Mouse (Mus musculus) myocyte (in vitro differentiated cells): Measurements from ENCODE around the gene Pbrm1.

ENCODE experiments used
- CEBPB ChIP-seq: IDR thresholded peaks from 2 replicates; pipeline ENCODE4 v1.6.1; 2011; ENCODE audit warnings: mild to moderate bottlenecking, moderate library complexity; ENCODE audit not compliant: poor library complexity, insufficient read depth, severe bottlenecking
- E2F4 ChIP-seq: IDR thresholded peaks from one replicate; pipeline ENCODE4 v1.6.1; 2011; ENCODE audit warnings: mild to moderate bottlenecking, control low read depth, moderate library complexity; ENCODE audit not compliant: insufficient read depth
- MAX ChIP-seq: IDR thresholded peaks from one replicate; pipeline ENCODE4 v1.6.1; 2011; ENCODE audit warnings: low read depth, mild to moderate bottlenecking, control low read depth
- MYOD1 ChIP-seq, 3 experiments: IDR thresholded peaks; one replicate each; pipeline ENCODE4 v1.6.1; 2011; ENCODE audit warnings: control low read depth in 2 of 3, low read depth in 2 of 3, mild to moderate bottlenecking in 2 of 3, moderate library complexity in 1 of 3; ENCODE audit not compliant: insufficient read length in 2 of 3, control insufficient read depth in 1 of 3
- MYOG ChIP-seq, 3 experiments: IDR thresholded peaks; one replicate each; pipeline ENCODE4 v1.6.1; 2011; ENCODE audit warnings: control low read depth in 2 of 3, low read depth in 2 of 3, mild to moderate bottlenecking in 2 of 3; ENCODE audit not compliant: insufficient read length in 2 of 3, control insufficient read depth in 1 of 3, insufficient read depth in 1 of 3
- POLR2A ChIP-seq: IDR thresholded peaks from one replicate; pipeline ENCODE4 v1.6.1; 2011; ENCODE audit warnings: low read depth, mild to moderate bottlenecking, control low read depth, moderate library complexity; ENCODE audit not compliant: insufficient read length
- POLR2AphosphoS2 ChIP-seq: IDR thresholded peaks from one replicate; pipeline ENCODE4 v1.6.1; 2011; ENCODE audit warnings: low read depth, control low read depth; ENCODE audit not compliant: insufficient read length
- TCF12 ChIP-seq: IDR thresholded peaks from one replicate; pipeline ENCODE4 v1.6.1; 2011; ENCODE audit warnings: mild to moderate bottlenecking, control low read depth; ENCODE audit not compliant: poor library complexity, insufficient read depth, severe bottlenecking
- TCF3 ChIP-seq: IDR thresholded peaks from one replicate; pipeline ENCODE4 v1.6.1; 2011; ENCODE audit warnings: low read depth, control low read depth; ENCODE audit not compliant: insufficient read length
- USF1 ChIP-seq: IDR thresholded peaks from one replicate; pipeline ENCODE4 v1.6.1; 2011; ENCODE audit warnings: low read depth, mild to moderate bottlenecking, control low read depth, moderate library complexity

DNA sequence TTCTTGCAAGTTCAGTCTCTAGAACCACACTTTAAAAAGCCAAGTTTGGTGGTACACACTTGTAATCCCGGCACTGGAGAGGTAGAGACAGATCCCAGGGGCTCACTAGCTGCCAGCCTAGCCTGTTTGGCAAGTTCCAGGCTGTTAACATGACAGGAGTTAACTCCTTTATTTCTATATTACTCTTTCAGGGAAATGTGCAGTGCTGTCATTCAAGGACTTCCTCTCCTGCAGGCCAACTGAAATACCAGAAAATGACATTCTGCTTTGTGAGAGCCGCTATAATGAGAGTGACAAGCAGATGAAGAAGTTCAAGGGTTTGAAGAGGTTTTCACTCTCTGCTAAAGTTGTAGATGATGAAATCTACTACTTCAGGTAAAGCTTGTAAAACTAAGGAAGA, 86.2 kb downstream of the Pbrm1 start:
- TF ChIP-seq CEBPB (no peak), MAX (no peak), POLR2A (no peak), USF1 (no peak), E2F4 (no peak), TCF12 (no peak), POLR2AphosphoS2 (no peak), TCF3 (no peak), MYOD1 (IDR thresholded peaks at IDR 0.05; ENCODE audit: control insufficient read depth in 1 of 3, insufficient read length in 2 of 3, low read depth in 2 of 3) (no peak), MYOG (IDR thresholded peaks at IDR 0.05; ENCODE audit: control insufficient read depth in 1 of 3, insufficient read depth in 1 of 3, insufficient read length in 2 of 3, low read depth in 2 of 3) (no peak)
